Mouse (Mus musculus) embryonic facial prominence, embryonic 12.5 days (tissue): ENCODE data around the gene Srpr. TPM values are rescaled to one million over a fixed set of nuclear protein-coding genes. Genes with fewer than 3 reads are reported as not detected.

Experiments used
- ATAC-seq: fragments of 200-750 bp; cut with Nextera tagmentation; 2 replicates; pipeline ENCODE4 v1.8.0; 2017; ENCODE audit not compliant: insufficient number of reproducible peaks, insufficient read depth, low FRiP score, low TSS enrichment
- H3K27ac ChIP-seq: fragments of 300-500 bp; sonication (generic); 2 replicates; pipeline ENCODE4 v1.5.1; 2016; ENCODE audit warnings: mild to moderate bottlenecking
- H3K27me3 ChIP-seq: fragments of 300-500 bp; sonication (generic); 2 replicates; pipeline ENCODE4 v1.6.1; 2016; ENCODE audit warnings: mild to moderate bottlenecking, moderate library complexity
- H3K36me3 ChIP-seq: fragments of 300-500 bp; sonication (generic); 2 replicates; pipeline ENCODE4 v1.6.1; 2016; ENCODE audit warnings: mild to moderate bottlenecking
- H3K4me1 ChIP-seq: fragments of 300-500 bp; sonication (generic); 2 replicates; pipeline ENCODE4 v1.6.1; 2016
- H3K4me2 ChIP-seq: fragments of 300-500 bp; sonication (generic); replicated peaks from 2 replicates; pipeline ENCODE4 v1.6.1; 2016; ENCODE audit warnings: mild to moderate bottlenecking, moderate library complexity
- H3K4me3 ChIP-seq: fragments of 300-500 bp; sonication (generic); 2 replicates; pipeline ENCODE4 v1.5.1; 2016; ENCODE audit warnings: mild to moderate bottlenecking
- H3K9ac ChIP-seq: fragments of 300-500 bp; sonication (generic); 2 replicates; pipeline ENCODE4 v1.6.1; 2016; ENCODE audit warnings: mild to moderate bottlenecking, moderate library complexity
- H3K9me3 ChIP-seq: fragments of 300-500 bp; sonication (generic); 2 replicates; pipeline ENCODE4 v1.6.1; 2016; ENCODE audit warnings: mild to moderate bottlenecking, moderate library complexity
- WGBS: fragments of 180-500 bp; shearing (Covaris S2); methylation state at CpG from one replicate; pipeline ENCODE4 v1.1.7; 2016; 5-methylcytosine and 5-hydroxymethylcytosine counted together
- polyA plus RNA-seq: library from polyadenylated mRNA; unstranded; fragments of >200 nt; fragmentation: Nextera tagmentation; extraction: Ambion mirVana; gene quantifications from 2 replicates; pipeline ENCODE4 v1.2.1, GENCODE M21; 2016

Gene Srpr
- polyA plus RNA-seq, 1 experiment from 2014 or later, result 112 TPM

GRCm38 (mm10) chr9:35290417-35290816 lies 90.4 kb downstream of the Srpr start:
- no peak for ATAC-seq
- Histone ChIP-seq H3K9ac (no peak overlapping the region), H3K9me3 (no peaks in the 10 kb centered on the region), H3K36me3 (no peaks in the 10 kb centered on the region), H3K27ac (no peak overlapping the region), H3K4me3 (no peak overlapping the region), H3K27me3 (no peaks in the 10 kb centered on the region), H3K4me2 (no peak overlapping the region), H3K4me1 (no peaks in the 10 kb centered on the region)
- 89% methylated on average over 3 of the region's 3 CpGs for WGBS

- ATAC-seq, result no peak
- no peaks in the 10 kb centered on the region for H3K27me3 ChIP-seq
- H3K4me2 ChIP-seq, result no peak overlapping the region
- H3K4me3 ChIP-seq, result no peak overlapping the region
- WGBS, result 73% methylated on average over 4 of the region's 4 CpGs
- H3K36me3 ChIP-seq, result no peaks in the 10 kb centered on the region
- no peak overlapping the region for H3K27ac ChIP-seq
- no peak overlapping the region for H3K9ac ChIP-seq
- H3K9me3 ChIP-seq, result no peaks in the 10 kb centered on the region
- no peaks in the 10 kb centered on the region for H3K4me1 ChIP-seq
Observed at GRCm38 (mm10) chr9:35290916-35291315, 90.9 kb downstream of the Srpr start.

GRCm38 (mm10) chr9:35293465-35293864 lies 93.5 kb downstream of the Srpr start:
- 80% methylated on average over 5 of the region's 5 CpGs for WGBS
- H3K4me2 ChIP-seq, result no peak overlapping the region
- no peak for ATAC-seq
- H3K4me3 ChIP-seq, result no peak overlapping the region
- H3K9me3 ChIP-seq, result no peaks in the 10 kb centered on the region
- no peak overlapping the region for H3K27ac ChIP-seq
- no peak overlapping the region for H3K9ac ChIP-seq
- H3K36me3 ChIP-seq, result no peaks in the 10 kb centered on the region
- no peaks in the 10 kb centered on the region for H3K4me1 ChIP-seq
- H3K27me3 ChIP-seq, result no peaks in the 10 kb centered on the region

Other genes with a start within 250 kb of the Srpr start
- 32.4 and 35.9 TPM in 2 replicates for gene St3gal4, start 80.9 kb upstream of the Srpr start, polyA plus RNA-seq
- gene Dcps, start 24.1 kb upstream of the Srpr start, polyA plus RNA-seq, result 77.6 and 83.5 TPM in 2 replicates
- gene Tirap, start 116 bp downstream of the Srpr start, polyA plus RNA-seq, result 11.6 and 13.3 TPM in 2 replicates
- 49.5 and 52.7 TPM in 2 replicates for gene Foxred1, start 10.9 kb downstream of the Srpr start, polyA plus RNA-seq
- gene Fam118b, start 67.6 kb downstream of the Srpr start, polyA plus RNA-seq, result 58.5 and 59.1 TPM in 2 replicates
- 30.1 and 34.9 TPM in 2 replicates for gene Rpusd4, start 67.7 kb downstream of the Srpr start, polyA plus RNA-seq
- gene Cdon, start 221.0 kb downstream of the Srpr start, polyA plus RNA-seq, result 18.3 and 20.8 TPM in 2 replicates